Mouse (Mus musculus) hindbrain, embryonic 13.5 days (tissue): ENCODE results near the gene Olfr340. TPM values are rescaled to one million over a fixed set of nuclear protein-coding genes. Genes with fewer than 3 reads are reported as not detected.
"Not testable (repeated sequence)": the region's sequence is repeated elsewhere in the genome, so short reads cannot be mapped to it uniquely, and the experiment has no call there.

Experiments
- ATAC-seq: fragments of 200-750 bp; cut with Nextera tagmentation; 2 replicates; pipeline ENCODE4 v1.8.0; 2017; ENCODE audit warnings: moderate TSS enrichment; ENCODE audit not compliant: low FRiP score
- H3K27ac ChIP-seq: fragments of 300-500 bp; sonication (generic); 2 replicates; pipeline ENCODE4 v1.5.1; 2015; ENCODE audit warnings: inconsistent platforms, mild to moderate bottlenecking, moderate library complexity
- H3K27me3 ChIP-seq: fragments of 300-500 bp; sonication (generic); 2 replicates; pipeline ENCODE4 v1.6.1; 2015; ENCODE audit warnings: mild to moderate bottlenecking, inconsistent platforms
- H3K36me3 ChIP-seq: fragments of 300-500 bp; sonication (generic); 2 replicates; pipeline ENCODE4 v1.6.1; 2015; ENCODE audit warnings: mild to moderate bottlenecking, inconsistent platforms
- H3K4me1 ChIP-seq: fragments of 300-500 bp; sonication (generic); replicated peaks from 2 replicates; pipeline ENCODE4 v1.6.1; 2015; ENCODE audit warnings: inconsistent platforms
- H3K4me2 ChIP-seq: fragments of 300-500 bp; sonication (generic); 2 replicates; pipeline ENCODE4 v1.6.1; 2015; ENCODE audit warnings: inconsistent platforms, mild to moderate bottlenecking, moderate library complexity
- H3K4me3 ChIP-seq: fragments of 300-500 bp; sonication (generic); 2 replicates; pipeline ENCODE4 v1.5.1; 2015; ENCODE audit warnings: mild to moderate bottlenecking, inconsistent platforms
- H3K9ac ChIP-seq: fragments of 300-500 bp; sonication (generic); 2 replicates; pipeline ENCODE4 v1.6.1; 2015; ENCODE audit warnings: mild to moderate bottlenecking, inconsistent platforms
- H3K9me3 ChIP-seq: fragments of 300-500 bp; sonication (generic); 2 replicates; pipeline ENCODE4 v1.6.1; 2016; ENCODE audit warnings: inconsistent platforms
- WGBS: fragments of 180-500 bp; shearing (Covaris S2); methylation state at CpG from one replicate; pipeline ENCODE4 v1.1.7; 2015; 5-methylcytosine and 5-hydroxymethylcytosine counted together
- polyA plus RNA-seq: library from polyadenylated mRNA; unstranded; fragments of >200 nt; fragmentation: Nextera tagmentation; extraction: Ambion mirVana; gene quantifications from 2 replicates; pipeline ENCODE4 v1.2.1, GENCODE M21; 2015

The Olfr340 gene
- polyA plus RNA-seq = not detected in 2 replicates

- H3K4me3 ChIP-seq = no peak within 1 kb of the TSS
- H3K9me3 ChIP-seq = peaks cover 22% of the 10 kb centered on the region
- ATAC-seq = no peak
- H3K4me2 ChIP-seq = no peak within 1 kb of the TSS
- H3K36me3 ChIP-seq = no peaks in the 10 kb centered on the region
- no peak within 1 kb of the TSS for H3K9ac ChIP-seq
- no peak within 1 kb of the TSS for H3K27ac ChIP-seq
- H3K4me1 ChIP-seq = no peaks in the 10 kb centered on the region
- 74% methylated on average over 1 of the region's 1 CpGs for WGBS
- H3K27me3 ChIP-seq = no peaks in the 10 kb centered on the region
Observed at GRCm38 (mm10) chr2:36452287-36452686, at the start of gene Olfr340. Gene Olfr340, plus strand, starts transcription at chr2:36452587.

GRCm38 (mm10) chr2:36415174-36415573 lies 37.2 kb upstream of the Olfr340 start:
- H3K36me3 ChIP-seq, H3K4me2 ChIP-seq, H3K4me1 ChIP-seq, H3K9ac ChIP-seq, H3K27ac ChIP-seq, H3K27me3 ChIP-seq, H3K9me3 ChIP-seq, H3K4me3 ChIP-seq, ATAC-seq: not testable (repeated sequence)
- 93% methylated on average over 3 of the region's 3 CpGs for WGBS

- not testable (repeated sequence) for H3K27me3 ChIP-seq, H3K4me1 ChIP-seq, H3K9ac ChIP-seq, H3K27ac ChIP-seq, H3K4me2 ChIP-seq, H3K9me3 ChIP-seq, H3K36me3 ChIP-seq, H3K4me3 ChIP-seq, ATAC-seq
- WGBS = 88% methylated on average over 7 of the region's 7 CpGs
Observed at GRCm38 (mm10) chr2:36415591-36415990, 36.8 kb upstream of the Olfr340 start.

- Histone ChIP-seq H3K36me3 (no peaks in the 10 kb centered on the region), H3K4me3 (no peak within 1 kb of the TSS), H3K27me3 (no peaks in the 10 kb centered on the region), H3K9ac (no peak within 1 kb of the TSS), H3K27ac (no peak within 1 kb of the TSS), H3K4me1 (no peaks in the 10 kb centered on the region), H3K9me3 (peaks cover 10% of the 10 kb centered on the region; the same call in 1 of the 2 replicates), H3K4me2 (no peak within 1 kb of the TSS)
- WGBS = 85% methylated on average over 3 of the region's 3 CpGs
- no peak for ATAC-seq
Observed at GRCm38 (mm10) chr2:36418647-36419046, 33.7 kb upstream of the Olfr340 start, which contains the start of gene Olfr339. Gene Olfr339, plus strand, starts transcription at chr2:36418947.

- Histone ChIP-seq H3K27me3 (no peaks in the 10 kb centered on the region), H3K9ac (no peak overlapping the region), H3K27ac (no peak overlapping the region), H3K4me2 (no peak overlapping the region), H3K4me3 (no peak overlapping the region), H3K4me1 (no peaks in the 10 kb centered on the region), H3K9me3 (peaks cover 18% of the 10 kb centered on the region), H3K36me3 (no peaks in the 10 kb centered on the region)
- ATAC-seq = no peak
Observed at GRCm38 (mm10) chr2:36473634-36474033, 21.2 kb downstream of the Olfr340 start.

GRCm38 (mm10) chr2:36482368-36482767 lies 30.0 kb downstream of the Olfr340 start, which contains the start of gene Olfr341:
Gene Olfr341, minus strand, starts transcription at chr2:36482468.
- H3K4me3 ChIP-seq = no peak within 1 kb of the TSS
- no peak within 1 kb of the TSS for H3K4me2 ChIP-seq
- peaks cover 11% of the 10 kb centered on the region; the same call in 1 of the 2 replicates for H3K9me3 ChIP-seq
- no peak within 1 kb of the TSS for H3K9ac ChIP-seq
- ATAC-seq = no peak
- H3K27ac ChIP-seq = no peak within 1 kb of the TSS
- no peaks in the 10 kb centered on the region for H3K4me1 ChIP-seq
- H3K27me3 ChIP-seq = no peaks in the 10 kb centered on the region
- no peaks in the 10 kb centered on the region for H3K36me3 ChIP-seq

Other genes starting within 250 kb of the Olfr340 start
- 5.1 and 5.2 TPM in 2 replicates for gene Ptgs1, start 222.2 kb upstream of the Olfr340 start, polyA plus RNA-seq
- 0.03 TPM in 1 of 2 replicates, not detected in the other for gene Olfr338, start 79.1 kb upstream of the Olfr340 start, polyA plus RNA-seq
- not detected in 2 replicates for gene Olfr339, start 33.6 kb upstream of the Olfr340 start, polyA plus RNA-seq
- not detected in 2 replicates for gene Olfr341, start 29.9 kb downstream of the Olfr340 start, polyA plus RNA-seq
- gene Olfr342, start 72.4 kb downstream of the Olfr340 start, polyA plus RNA-seq = not detected in 2 replicates
- not detected in 2 replicates for gene Olfr344, start 114.1 kb downstream of the Olfr340 start, polyA plus RNA-seq
- gene Olfr345, start 187.5 kb downstream of the Olfr340 start, polyA plus RNA-seq = not detected in 2 replicates
- gene Olfr346, start 233.2 kb downstream of the Olfr340 start, polyA plus RNA-seq = not detected in 2 replicates